Mouse (Mus musculus) kidney, adult 2 months (tissue): ENCODE data around the gene Spns3.

Experiments used
- CTCF ChIP-seq: fragments of 200-500 bp; conservative IDR thresholded peaks from 2 replicates; pipeline ENCODE4 v1.5.1; 2011; ENCODE audit warnings: low read depth, mild to moderate bottlenecking, control low read depth, low read length, moderate library complexity, mixed read lengths; ENCODE audit not compliant: insufficient read depth, insufficient read length
- POLR2A ChIP-seq: fragments of 200-500 bp; IDR thresholded peaks from one replicate; pipeline ENCODE4 v1.6.1; 2011; ENCODE audit warnings: low read depth, low read length, control low read depth

DNA sequence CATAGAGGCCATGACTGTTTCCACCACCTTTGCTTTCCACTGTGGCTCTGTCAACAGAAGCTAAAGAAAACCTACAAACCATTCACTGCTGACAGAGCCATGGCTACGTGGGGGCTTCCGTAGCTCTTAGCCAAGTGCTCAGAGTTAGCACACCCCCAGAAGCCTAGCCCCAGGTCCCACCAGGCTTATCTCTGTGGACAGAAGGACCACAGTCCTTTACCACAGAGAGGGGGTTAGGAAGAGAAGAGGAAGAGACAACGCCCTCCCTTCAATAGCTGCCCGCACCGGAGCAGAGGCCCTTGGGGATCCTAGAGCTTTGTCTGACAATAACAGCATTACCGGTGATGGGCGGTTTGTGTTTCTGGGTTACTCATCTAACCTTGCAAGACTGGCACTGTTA lies 74.9 kb downstream of the Spns3 start:
- TF ChIP-seq POLR2A (no peak), CTCF (no peak)
